Mouse (Mus musculus): Measurements from ENCODE around the gene Amhr2. TPM values are rescaled to one million over a fixed set of nuclear protein-coding genes. Genes with fewer than 3 reads are reported as not detected.

Gene Amhr2
- polyA plus RNA-seq, 1 experiment from 2014 or later: 0.52 TPM

GRCm38 (mm10) chr15:102433173-102433572 is 12.0 kb upstream of the Amhr2 start:
- WGBS: 97% methylated on average over 4 of the region's 4 CpGs
- Histone ChIP-seq H3K4me3 (no peak overlapping the region), H3K36me3 (peaks cover 51% of the 10 kb centered on the region), H3K4me1 (replicated peaks) (no peaks in the 10 kb centered on the region), H3K27me3 (no peaks in the 10 kb centered on the region), H3K9me3 (no peaks in the 10 kb centered on the region), H3K9ac (no peak overlapping the region), H3K4me2 (no peak overlapping the region), H3K27ac (replicated peaks) (no peak overlapping the region)
- no peak for ATAC-seq (ENCODE audit: low FRiP score, low read depth)

DNA sequence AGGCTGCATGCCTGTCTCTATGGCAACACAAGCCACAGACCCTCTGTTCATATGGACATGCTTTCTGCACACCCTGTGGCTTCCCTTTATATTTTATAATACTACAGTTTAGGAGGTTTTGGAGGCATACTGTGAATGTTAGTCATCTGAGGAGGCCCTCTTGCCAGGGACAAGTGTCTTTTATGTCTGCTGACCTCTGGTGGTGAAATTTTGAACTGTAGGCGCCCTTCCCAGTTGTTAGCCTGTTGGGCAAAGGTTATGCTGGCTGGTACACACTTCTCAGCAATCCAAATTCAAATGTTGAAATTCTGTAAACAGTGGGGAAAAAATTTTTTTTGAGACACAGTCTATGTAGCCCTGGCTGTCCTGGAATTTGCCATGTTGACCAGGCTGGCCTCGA is 2.7 kb upstream of the Amhr2 start:
- H3K36me3 ChIP-seq: 0 out of 2 replicates have a peak, but pooled peaks cover 3% of the 10 kb centered on the region
- H3K27me3 ChIP-seq: no peaks in the 10 kb centered on the region
- no peak overlapping the region for H3K27ac ChIP-seq (replicated peaks)
- H3K9ac ChIP-seq: no peak overlapping the region
- no peaks in the 10 kb centered on the region for H3K4me1 ChIP-seq (replicated peaks)
- no peak overlapping the region for H3K4me3 ChIP-seq
- no peak overlapping the region for H3K4me2 ChIP-seq
- ATAC-seq (ENCODE audit: low FRiP score, low read depth): no peak
- 49% methylated on average over 2 of the region's 2 CpGs for WGBS
- H3K9me3 ChIP-seq: no peaks in the 10 kb centered on the region

DNA sequence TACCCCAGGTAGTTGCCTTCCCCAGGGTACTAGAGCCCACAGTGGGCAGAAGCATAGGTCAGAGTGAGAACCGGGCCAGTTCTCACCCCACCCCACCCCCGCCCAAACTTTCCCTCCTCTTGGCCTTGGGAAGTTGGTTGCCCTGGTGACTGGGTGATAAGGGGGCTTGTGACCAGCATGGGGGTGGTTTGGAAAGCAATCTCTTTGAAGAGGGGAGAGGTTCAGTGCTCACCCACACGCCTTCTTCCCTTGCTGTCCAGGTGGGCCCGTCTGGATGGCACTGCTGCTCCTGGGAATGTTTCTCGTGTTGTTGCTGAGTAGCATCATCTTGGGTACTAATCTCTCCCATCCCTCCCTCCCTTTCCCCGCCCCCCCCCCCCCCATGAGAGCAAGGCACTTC is 1.3 kb downstream of the Amhr2 start:
- no peak overlapping the region for H3K4me2 ChIP-seq
- no peak overlapping the region for H3K27ac ChIP-seq (replicated peaks)
- ATAC-seq (ENCODE audit: low FRiP score, low read depth): no peak
- 76% methylated on average over 5 of the region's 6 CpGs for WGBS
- no peaks in the 10 kb centered on the region for H3K9me3 ChIP-seq
- H3K27me3 ChIP-seq: no peaks in the 10 kb centered on the region
- H3K9ac ChIP-seq: no peak overlapping the region
- no peak overlapping the region for H3K4me3 ChIP-seq
- no peaks in the 10 kb centered on the region for H3K4me1 ChIP-seq (replicated peaks)
- no peaks in the 10 kb centered on the region for H3K36me3 ChIP-seq

DNA sequence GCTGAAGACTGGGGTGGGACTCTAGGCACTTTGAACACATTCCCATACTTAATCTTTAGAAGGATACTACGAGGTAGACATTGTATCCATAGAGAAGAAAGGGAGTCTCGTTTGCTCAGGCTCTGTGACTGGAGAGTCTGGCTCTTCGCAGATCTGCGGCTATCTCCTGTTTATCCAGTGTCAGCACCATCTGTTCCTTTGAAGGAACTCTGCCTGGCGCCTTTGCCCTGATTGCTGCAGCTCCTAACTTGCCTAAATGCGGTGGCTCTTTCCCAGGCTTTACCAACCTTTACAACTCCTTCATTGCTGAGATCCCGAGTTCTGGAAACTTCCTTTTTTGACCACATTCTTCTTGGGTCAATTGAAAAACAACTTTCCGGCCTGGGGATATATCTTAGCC is 4.2 kb downstream of the Amhr2 start:
- H3K4me2 ChIP-seq: no peak overlapping the region
- no peaks in the 10 kb centered on the region for H3K36me3 ChIP-seq
- no peaks in the 10 kb centered on the region for H3K4me1 ChIP-seq (replicated peaks)
- WGBS: 74% methylated on average over 8 of the region's 8 CpGs
- no peak overlapping the region for H3K4me3 ChIP-seq
- ATAC-seq (ENCODE audit: low FRiP score, low read depth): no peak
- H3K9ac ChIP-seq: no peak overlapping the region
- no peak overlapping the region for H3K27ac ChIP-seq (replicated peaks)
- H3K9me3 ChIP-seq: no peaks in the 10 kb centered on the region
- H3K27me3 ChIP-seq: no peaks in the 10 kb centered on the region

DNA sequence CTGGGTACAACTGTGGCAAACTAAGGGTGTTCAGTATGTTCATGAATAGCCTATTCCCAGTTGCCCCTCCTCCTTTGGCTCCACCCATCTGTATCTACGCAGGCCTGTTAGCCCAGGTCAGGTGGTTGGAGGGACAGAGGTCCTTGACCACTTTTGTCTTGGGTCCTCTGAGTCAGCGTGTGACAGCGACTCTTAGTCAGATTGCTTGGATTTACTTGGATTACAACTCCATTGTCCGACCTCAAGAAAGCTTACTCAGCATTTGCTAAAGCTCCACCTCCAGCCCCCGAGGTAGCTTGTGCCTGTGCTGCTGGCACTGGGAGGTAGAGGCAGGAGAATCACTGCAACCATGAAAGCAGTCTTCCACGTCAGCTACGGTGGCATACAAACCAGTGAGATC is 5.8 kb downstream of the Amhr2 start:
- ATAC-seq (ENCODE audit: low FRiP score, low read depth): no peak
- Histone ChIP-seq H3K4me1 (replicated peaks) (no peaks in the 10 kb centered on the region), H3K9me3 (no peaks in the 10 kb centered on the region), H3K9ac (no peak overlapping the region), H3K4me3 (no peak overlapping the region), H3K27ac (replicated peaks) (no peak overlapping the region), H3K36me3 (no peaks in the 10 kb centered on the region), H3K4me2 (no peak overlapping the region), H3K27me3 (no peaks in the 10 kb centered on the region)
- 43% methylated on average over 7 of the region's 7 CpGs for WGBS

DNA sequence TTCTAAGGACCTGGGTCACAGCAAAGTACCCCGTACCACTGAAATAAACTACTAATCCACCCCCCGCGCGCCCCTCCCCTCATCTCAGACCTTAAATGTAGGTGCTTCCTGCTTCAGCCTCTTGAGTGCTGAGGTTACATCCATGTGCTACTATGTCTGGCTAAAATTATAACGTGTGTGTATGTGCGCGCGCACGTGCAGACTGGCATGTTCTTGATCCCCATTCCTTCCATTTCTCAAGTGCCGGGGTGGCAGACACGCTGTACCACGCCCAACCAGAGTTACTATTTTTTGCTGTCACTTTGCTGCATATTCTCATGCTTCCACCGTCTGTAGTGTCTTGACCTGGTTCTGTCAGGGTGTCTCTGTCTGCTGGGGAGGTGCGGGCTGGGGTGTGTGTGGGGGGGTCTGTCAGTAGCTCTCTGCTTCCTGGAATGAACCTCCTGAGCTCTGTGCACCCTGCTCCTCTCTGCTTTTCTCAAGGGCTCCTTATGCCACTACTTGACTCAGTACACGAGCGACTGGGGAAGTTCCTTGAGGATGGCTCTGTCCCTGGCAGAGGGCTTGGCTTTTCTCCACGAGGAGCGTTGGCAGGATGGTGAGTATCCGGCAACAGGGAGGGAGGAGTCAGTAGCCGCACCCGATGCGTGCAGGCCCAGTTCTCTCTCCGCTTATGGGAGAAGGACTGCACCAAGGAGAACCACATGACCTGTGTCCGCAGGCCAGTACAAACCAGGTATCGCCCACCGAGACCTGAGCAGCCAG is 6.7 kb downstream of the Amhr2 start:
- no peaks in the 10 kb centered on the region for H3K4me1 ChIP-seq (replicated peaks)
- WGBS: 85% methylated on average over 26 of the region's 26 CpGs
- no peak overlapping the region for H3K4me3 ChIP-seq
- H3K27me3 ChIP-seq: no peaks in the 10 kb centered on the region
- ATAC-seq (ENCODE audit: low FRiP score, low read depth): no peak
- H3K36me3 ChIP-seq: no peaks in the 10 kb centered on the region
- H3K27ac ChIP-seq (replicated peaks): no peak overlapping the region
- H3K4me2 ChIP-seq: no peak overlapping the region
- H3K9me3 ChIP-seq: no peaks in the 10 kb centered on the region
- no peak overlapping the region for H3K9ac ChIP-seq

DNA sequence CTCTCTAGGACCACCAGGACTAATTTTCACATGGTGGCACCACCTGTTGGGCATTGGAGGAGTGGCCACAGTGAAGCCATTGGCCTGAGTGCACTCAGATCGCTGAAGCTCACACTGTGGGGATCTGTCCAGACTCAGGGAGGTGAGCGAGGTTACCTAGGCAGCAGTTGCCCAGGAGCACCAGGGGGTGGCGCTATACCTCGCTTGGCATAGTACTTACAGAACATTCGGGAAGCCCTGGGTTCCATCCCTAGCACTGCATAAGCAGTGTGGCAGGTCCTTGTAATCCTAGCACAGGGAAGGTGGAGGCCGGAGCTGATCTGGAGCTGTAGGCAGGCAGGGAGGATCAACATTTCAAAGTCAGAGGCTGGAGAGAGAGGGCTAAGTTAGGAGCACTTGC is 10.8 kb downstream of the Amhr2 start:
- H3K4me1 ChIP-seq (replicated peaks): peaks cover 25% of the 10 kb centered on the region
- ATAC-seq (ENCODE audit: low FRiP score, low read depth): no peak
- 37% methylated on average over 6 of the region's 6 CpGs for WGBS
- H3K4me2 ChIP-seq: no peak overlapping the region
- H3K4me3 ChIP-seq: no peak overlapping the region
- H3K9ac ChIP-seq: no peak overlapping the region
- no peaks in the 10 kb centered on the region for H3K27me3 ChIP-seq
- no peak overlapping the region for H3K27ac ChIP-seq (replicated peaks)
- H3K36me3 ChIP-seq: no peaks in the 10 kb centered on the region
- H3K9me3 ChIP-seq: no peaks in the 10 kb centered on the region

DNA sequence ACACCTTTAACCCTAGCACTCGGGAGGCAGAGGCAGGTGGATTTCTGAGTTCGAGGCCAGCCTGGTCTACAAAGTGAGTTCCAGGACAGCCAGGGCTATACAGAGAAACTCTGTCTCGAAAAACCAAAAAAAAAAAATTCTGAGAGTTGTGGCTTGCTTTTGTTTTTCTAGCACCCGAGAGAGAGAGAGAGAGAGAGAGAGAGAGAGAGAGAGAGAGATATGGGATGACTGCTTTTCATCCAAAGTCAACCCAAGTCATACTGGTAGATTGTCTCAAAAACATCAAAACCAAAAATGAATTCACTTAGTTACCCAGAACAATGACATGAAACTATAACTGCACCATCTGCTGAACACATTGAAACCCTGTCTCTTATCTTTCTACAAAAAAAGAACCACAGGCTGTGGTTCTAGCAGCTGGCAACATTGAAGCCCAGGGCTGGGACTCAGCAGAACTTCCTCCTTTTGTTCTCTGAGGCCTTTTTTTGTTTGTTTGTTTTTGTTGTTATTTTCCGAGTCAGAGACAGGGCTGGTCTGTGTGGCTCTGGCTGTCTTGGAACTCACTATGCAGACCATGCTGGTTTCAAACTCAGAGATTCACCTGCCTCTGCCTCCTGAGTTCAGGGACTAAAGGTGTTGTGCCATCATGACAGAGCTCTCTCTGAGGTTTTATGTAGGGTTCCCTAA is 13.0 kb downstream of the Amhr2 start:
- no peaks in the 10 kb centered on the region for H3K27me3 ChIP-seq
- H3K27ac ChIP-seq (replicated peaks): peak overlapping the region; percentile 64
- peaks cover 27% of the 10 kb centered on the region for H3K4me1 ChIP-seq (replicated peaks)
- ATAC-seq (ENCODE audit: low FRiP score, low read depth): no peak
- H3K4me2 ChIP-seq: peak overlapping the region; percentile 68
- no peaks in the 10 kb centered on the region for H3K9me3 ChIP-seq
- WGBS: 69% methylated on average over 5 of the region's 5 CpGs
- peak overlapping the region; percentile 50 for H3K4me3 ChIP-seq
- peaks cover 3% of the 10 kb centered on the region; the same call in 1 of the 2 replicates for H3K36me3 ChIP-seq
- peak overlapping the region; percentile 57; the same call in 1 of the 2 replicates for H3K9ac ChIP-seq

DNA sequence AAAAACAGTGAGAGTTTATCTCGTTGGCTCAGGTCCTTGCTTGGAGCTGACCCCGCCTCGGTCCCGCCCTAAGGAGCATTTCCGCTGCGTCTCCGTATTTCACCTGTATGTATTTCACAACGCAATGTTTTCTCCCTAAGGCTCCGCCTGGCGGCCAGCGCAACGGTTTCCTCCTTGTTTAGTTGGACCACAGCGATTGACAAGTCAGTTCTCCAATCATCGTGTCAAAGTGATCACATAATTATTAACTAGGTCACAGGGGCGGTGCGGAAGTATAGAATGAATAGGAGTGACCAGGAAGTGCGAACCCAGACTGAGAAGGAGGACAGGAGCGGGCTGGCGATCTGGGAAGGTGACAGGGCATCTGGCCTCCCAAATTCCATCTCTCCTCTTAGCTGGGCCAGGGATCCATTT is 13.7 kb downstream of the Amhr2 start, which contains the start of gene Prr13:
TSS of gene Prr13 (plus strand) at position 125 of the 414 bp plus-strand sequence.
- Histone ChIP-seq H3K4me1 (replicated peaks) (peaks cover 27% of the 10 kb centered on the region), H3K36me3 (peaks cover 3% of the 10 kb centered on the region; the same call in 1 of the 2 replicates), H3K27ac (replicated peaks) (peak within 1 kb of the TSS; percentile 64), H3K9ac (peak within 1 kb of the TSS; percentile 57), H3K4me2 (peak within 1 kb of the TSS; percentile 68), H3K27me3 (no peaks in the 10 kb centered on the region), H3K4me3 (peak within 1 kb of the TSS; percentile 50), H3K9me3 (no peaks in the 10 kb centered on the region)
- WGBS: under 1% methylated on average over 19 of the region's 19 CpGs
- peak; percentile 92 for ATAC-seq (ENCODE audit: low FRiP score, low read depth)

DNA sequence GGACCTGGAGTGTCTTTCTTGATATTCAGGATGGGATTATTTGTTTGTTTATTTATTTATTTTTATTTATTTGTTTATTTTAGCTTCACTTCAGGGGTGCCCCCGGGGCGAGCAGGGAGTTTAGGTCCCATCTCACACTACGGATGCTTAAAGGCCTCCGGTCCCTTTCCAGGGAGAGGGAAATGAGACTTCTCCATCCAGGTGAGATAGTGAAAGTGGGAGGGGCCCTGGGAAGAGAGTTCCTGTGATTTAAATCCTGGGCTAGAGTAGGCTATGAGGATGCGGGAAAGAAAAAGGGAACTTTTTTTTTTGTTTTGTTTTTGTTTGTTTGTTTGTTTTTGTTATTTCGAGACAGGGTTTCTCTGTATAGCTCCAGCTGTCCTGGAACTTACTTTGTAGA is 14.2 kb downstream of the Amhr2 start:
- no peak for ATAC-seq (ENCODE audit: low FRiP score, low read depth)
- no peaks in the 10 kb centered on the region for H3K9me3 ChIP-seq
- peaks cover 27% of the 10 kb centered on the region for H3K4me1 ChIP-seq (replicated peaks)
- peak overlapping the region; percentile 68 for H3K4me2 ChIP-seq
- H3K27me3 ChIP-seq: no peaks in the 10 kb centered on the region
- H3K36me3 ChIP-seq: peaks cover 3% of the 10 kb centered on the region; the same call in 1 of the 2 replicates
- H3K9ac ChIP-seq: peak overlapping the region; percentile 57
- H3K4me3 ChIP-seq: peak overlapping the region; percentile 50
- 36% methylated on average over 6 of the region's 6 CpGs for WGBS
- peak overlapping the region; percentile 64; the same call in 1 of the 2 replicates for H3K27ac ChIP-seq (replicated peaks)

- no peaks in the 10 kb centered on the region for H3K9me3 ChIP-seq
- 70% methylated on average over 5 of the region's 5 CpGs for WGBS
- no peak overlapping the region for H3K9ac ChIP-seq
These were observed 14.7 kb downstream of the Amhr2 start for GRCm38 (mm10) chr15:102459847-102460246.

GRCm38 (mm10) chr15:102460409-102460808 is 15.2 kb downstream of the Amhr2 start:
- Histone ChIP-seq H3K9me3 (no peaks in the 10 kb centered on the region), H3K4me2 (0 out of 2 replicates have a peak overlapping the region, but pooled peaks have one; percentile 68), H3K27me3 (no peaks in the 10 kb centered on the region), H3K27ac (replicated peaks) (no peak overlapping the region), H3K4me1 (replicated peaks) (peaks cover 27% of the 10 kb centered on the region), H3K9ac (no peak overlapping the region), H3K4me3 (no peak overlapping the region), H3K36me3 (peaks cover 3% of the 10 kb centered on the region; the same call in 1 of the 2 replicates)
- no peak for ATAC-seq (ENCODE audit: low FRiP score, low read depth)
- 78% methylated on average over 12 of the region's 12 CpGs for WGBS

More at GRCm38 (mm10) chr15:102459847-102460246, 14.7 kb downstream of the Amhr2 start:
- H3K36me3 ChIP-seq: peaks cover 3% of the 10 kb centered on the region; the same call in 1 of the 2 replicates
- no peaks in the 10 kb centered on the region for H3K27me3 ChIP-seq
- no peak for ATAC-seq (ENCODE audit: low FRiP score, low read depth)
- H3K27ac ChIP-seq (replicated peaks): no peak overlapping the region
- peak overlapping the region; percentile 50 for H3K4me3 ChIP-seq
- peak overlapping the region; percentile 68 for H3K4me2 ChIP-seq
- peaks cover 27% of the 10 kb centered on the region for H3K4me1 ChIP-seq (replicated peaks)
